Mouse (Mus musculus) hematopoietic multipotent progenitor cell, adult 10-12 weeks (in vitro differentiated cells): ENCODE measurements around the gene Olfr43. TPM values are rescaled to one million over a fixed set of nuclear protein-coding genes. Genes with fewer than 3 reads are reported as not detected.

Experiments
- polyA plus RNA-seq: library from polyadenylated mRNA; stranded (reverse); fragments of >175 nt; gene quantifications from 2 replicates; pipeline ENCODE4 v1.2.3, GENCODE M21; 2012; ENCODE audit warnings: low replicate concordance

Gene Olfr43
- polyA plus RNA-seq, result not detected in 2 replicates

GRCm38 (mm10) chr11:74211279-74211678, at the start of gene Olfr43:
TSS of gene Olfr43 (minus strand) at chr11:74211379.

GRCm38 (mm10) chr11:74259508-74259907, 48.3 kb upstream of the Olfr43 start, which contains the start of gene Olfr406:
TSS of gene Olfr406 (plus strand) at chr11:74259808.

DNA sequence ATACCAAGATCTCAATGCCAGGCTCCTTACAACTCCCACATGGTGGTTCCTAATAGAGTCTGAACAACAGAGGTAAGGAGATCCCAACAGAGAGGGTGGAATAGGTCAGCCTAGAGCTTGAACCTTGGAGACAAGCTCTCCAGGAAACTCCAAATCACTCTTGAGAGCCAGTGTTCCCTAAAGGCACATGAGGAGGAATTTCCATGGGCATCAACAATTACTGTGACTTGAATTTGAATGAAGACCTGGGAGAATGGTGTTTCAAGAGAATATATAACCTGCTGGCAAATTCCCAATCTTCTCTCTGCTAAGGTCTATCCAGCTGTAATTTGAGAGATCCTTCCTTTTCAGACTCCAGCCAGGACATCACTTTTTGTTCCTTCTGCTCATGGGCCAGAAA, 25.2 kb downstream of the Olfr43 start, which contains the start of gene Olfr403:
TSS of gene Olfr403 (plus strand) at position 301 of the 400 bp plus-strand sequence.

Other genes starting within 250 kb of the Olfr43 start
- not detected in 2 replicates for gene Olfr398, start 221.0 kb downstream of the Olfr43 start, polyA plus RNA-seq
- not detected in 2 replicates for gene Olfr139, start 154.8 kb downstream of the Olfr43 start, polyA plus RNA-seq
- gene Olfr399, start 154.8 kb downstream of the Olfr43 start, polyA plus RNA-seq, result not detected in 2 replicates
- not detected in 2 replicates for gene Zfp616, start 141.4 kb downstream of the Olfr43 start, polyA plus RNA-seq
- gene Olfr401, start 97.7 kb downstream of the Olfr43 start, polyA plus RNA-seq, result not detected in 2 replicates
- gene Olfr402, start 57.9 kb downstream of the Olfr43 start, polyA plus RNA-seq, result not detected in 2 replicates
- 0.04 TPM in 1 of 2 replicates, not detected in the other for gene Olfr403, start 25.1 kb downstream of the Olfr43 start, polyA plus RNA-seq
- gene Olfr406, start 48.4 kb upstream of the Olfr43 start, polyA plus RNA-seq, result not detected in 2 replicates
- gene Olfr59, start 72.4 kb upstream of the Olfr43 start, polyA plus RNA-seq, result not detected in 2 replicates
- gene Olfr410, start 126.7 kb upstream of the Olfr43 start, polyA plus RNA-seq, result not detected in 2 replicates
- not detected in 2 replicates for gene Olfr411, start 141.3 kb upstream of the Olfr43 start, polyA plus RNA-seq
- gene Olfr412, start 150.7 kb upstream of the Olfr43 start, polyA plus RNA-seq, result not detected in 2 replicates